Mouse (Mus musculus) forebrain, postnatal 0 days (tissue): ENCODE results near the gene Cyp3a13. TPM values are rescaled to one million over a fixed set of nuclear protein-coding genes. Genes with fewer than 3 reads are reported as not detected.
"Not testable (repeated sequence)": the region's sequence is repeated elsewhere in the genome, so short reads cannot be mapped to it uniquely, and the experiment has no call there.

Experiments used
- ATAC-seq: fragments of 200-750 bp; cut with Nextera tagmentation; 2 replicates; pipeline ENCODE4 v1.8.0; 2017; ENCODE audit warnings: mild to moderate bottlenecking, moderate library complexity
- DNase-seq: peaks from one replicate; pipeline ENCODE4 v3.0.0-alpha.2; 2015
- H3K27ac ChIP-seq: fragments of 300-500 bp; sonication (generic); 2 replicates; pipeline ENCODE4 v1.5.1; 2014; ENCODE audit warnings: low read depth, mild to moderate bottlenecking, antibody characterized with exemption, low read length, moderate library complexity, mixed read lengths
- H3K27me3 ChIP-seq: fragments of 300-500 bp; sonication (generic); 2 replicates; pipeline ENCODE4 v1.6.1; 2014; ENCODE audit warnings: mild to moderate bottlenecking, low read length, mixed read lengths; ENCODE audit not compliant: insufficient read depth
- H3K36me3 ChIP-seq: fragments of 300-500 bp; sonication (generic); 2 replicates; pipeline ENCODE4 v1.6.1; 2014; ENCODE audit warnings: mild to moderate bottlenecking, moderate library complexity; ENCODE audit not compliant: insufficient read depth
- H3K4me1 ChIP-seq: fragments of 300-500 bp; sonication (generic); 2 replicates; pipeline ENCODE4 v1.6.1; 2014; ENCODE audit warnings: antibody characterized with exemption; ENCODE audit not compliant: insufficient read depth
- H3K4me2 ChIP-seq: fragments of 300-500 bp; sonication (generic); 2 replicates; pipeline ENCODE4 v1.6.1; 2014; ENCODE audit warnings: low read depth, mild to moderate bottlenecking, moderate library complexity
- H3K4me3 ChIP-seq: fragments of 300-500 bp; sonication (generic); 2 replicates; pipeline ENCODE4 v1.5.1; 2014; ENCODE audit warnings: low read depth, low read length, mixed read lengths
- H3K9ac ChIP-seq: fragments of 300-500 bp; sonication (generic); 2 replicates; pipeline ENCODE4 v1.6.1; 2014; ENCODE audit warnings: mild to moderate bottlenecking
- H3K9me3 ChIP-seq: fragments of 300-500 bp; sonication (generic); 2 replicates; pipeline ENCODE4 v1.6.1; 2016; ENCODE audit warnings: low read length
- CTCF ChIP-seq: sonication (generic); IDR thresholded peaks from 2 replicates; pipeline ENCODE4 v1.5.1; 2016; ENCODE audit warnings: antibody characterized with exemption, control low read depth, low read depth
- WGBS: fragments of 180-500 bp; shearing (Covaris S2); extraction: QIAGEN DNeasy Blood & Tissue Kit; methylation state at CpG from one replicate; pipeline ENCODE4 v1.1.7; 2014; 5-methylcytosine and 5-hydroxymethylcytosine counted together
- polyA plus RNA-seq: library from polyadenylated mRNA; unstranded; fragments of >200 nt; fragmentation: Nextera tagmentation; extraction: Ambion mirVana; gene quantifications from 2 replicates; pipeline ENCODE4 v1.2.1, GENCODE M21; 2015
- total RNA-seq: library from RNA; depleted of rRNA; stranded (reverse); fragments of >200 nt; gene quantifications from 2 replicates; pipeline ENCODE4 v1.2.3, GENCODE M21; 2014

The Cyp3a13 gene
- total and polyA plus RNA-seq, 2 experiments from 2014 or later, result not detected

DNA sequence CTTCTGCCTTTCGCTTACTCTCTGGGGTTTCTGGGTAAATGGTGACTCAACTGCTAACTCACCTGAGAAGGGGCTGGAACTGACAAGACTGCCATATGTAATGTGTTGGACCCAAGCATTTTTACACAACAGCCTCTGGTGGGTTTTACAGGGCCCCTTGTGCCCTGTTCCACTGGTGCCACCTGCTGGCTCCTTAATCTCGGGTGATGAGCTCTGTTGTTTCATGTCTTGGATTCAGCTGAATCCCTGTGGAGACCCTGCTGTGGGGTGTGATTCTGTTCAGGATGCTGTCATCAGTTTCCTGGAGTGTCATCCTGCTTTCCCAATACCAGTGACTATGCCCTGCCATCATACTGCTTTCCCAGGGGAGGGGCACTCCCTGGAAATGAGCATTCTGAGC lies 43.6 kb downstream of the Cyp3a13 start:
- Histone ChIP-seq H3K9ac (no peak overlapping the region), H3K27ac (no peak overlapping the region), H3K27me3 (no peaks in the 10 kb centered on the region), H3K9me3 (no peaks in the 10 kb centered on the region), H3K4me3 (no peak overlapping the region), H3K4me2 (no peak overlapping the region), H3K4me1 (no peaks in the 10 kb centered on the region), H3K36me3 (no peaks in the 10 kb centered on the region)
- 56% methylated on average over 2 of the region's 2 CpGs for WGBS
- DNase-seq, result peak; percentile 9
- no peak for ATAC-seq
- TF ChIP-seq CTCF, result peak; percentile 42

DNA sequence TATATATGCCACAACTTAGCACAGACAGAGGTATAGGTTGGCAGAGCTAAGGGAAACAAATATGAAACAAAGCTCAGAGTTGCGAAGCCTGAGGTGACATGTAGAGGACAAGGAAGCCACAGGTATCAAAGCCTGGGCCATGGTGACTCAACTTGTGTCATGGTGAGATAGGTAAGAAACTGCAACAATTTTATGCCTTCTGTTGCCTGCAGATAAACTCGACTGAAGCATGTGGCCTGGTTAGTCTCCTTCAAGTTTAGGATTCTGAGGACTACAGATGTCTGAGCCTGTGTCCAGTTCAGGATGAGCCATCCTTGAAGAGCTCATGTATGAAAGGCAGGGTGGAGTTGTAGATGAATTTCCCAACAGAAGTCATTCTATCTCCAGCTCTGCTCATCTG lies 46.4 kb downstream of the Cyp3a13 start:
- H3K9ac ChIP-seq, result no peak overlapping the region
- H3K4me2 ChIP-seq, result no peak overlapping the region
- H3K9me3 ChIP-seq, result no peaks in the 10 kb centered on the region
- no peak overlapping the region for H3K4me3 ChIP-seq
- no peaks in the 10 kb centered on the region for H3K4me1 ChIP-seq
- H3K27me3 ChIP-seq, result no peaks in the 10 kb centered on the region
- 87% methylated on average over 2 of the region's 2 CpGs for WGBS
- no peak for TF ChIP-seq CTCF
- H3K27ac ChIP-seq, result no peak overlapping the region
- no peak for DNase-seq
- no peak for ATAC-seq
- no peaks in the 10 kb centered on the region for H3K36me3 ChIP-seq

DNA sequence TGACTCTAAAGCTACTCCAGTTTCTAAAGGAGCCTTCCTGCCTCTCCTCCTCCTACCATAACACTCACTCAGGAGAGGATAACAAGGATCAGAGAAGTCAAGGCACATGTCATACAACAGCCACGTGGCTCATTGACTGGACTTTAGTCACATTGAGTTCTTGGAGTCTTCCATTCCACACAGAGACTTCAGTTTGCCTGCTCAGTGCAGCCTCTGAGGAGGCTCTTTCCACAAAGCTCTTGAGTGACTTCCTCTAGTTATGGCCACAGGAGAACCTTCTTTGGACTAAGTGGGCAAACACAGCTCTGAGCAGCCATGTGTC lies 49.1 kb downstream of the Cyp3a13 start:
- H3K4me3 ChIP-seq, H3K4me2 ChIP-seq, H3K9me3 ChIP-seq, H3K36me3 ChIP-seq, H3K9ac ChIP-seq, H3K4me1 ChIP-seq, DNase-seq, ATAC-seq, H3K27ac ChIP-seq, H3K27me3 ChIP-seq: not testable (repeated sequence)
- WGBS, result 29% methylated on average over 1 of the region's 1 CpGs

DNA sequence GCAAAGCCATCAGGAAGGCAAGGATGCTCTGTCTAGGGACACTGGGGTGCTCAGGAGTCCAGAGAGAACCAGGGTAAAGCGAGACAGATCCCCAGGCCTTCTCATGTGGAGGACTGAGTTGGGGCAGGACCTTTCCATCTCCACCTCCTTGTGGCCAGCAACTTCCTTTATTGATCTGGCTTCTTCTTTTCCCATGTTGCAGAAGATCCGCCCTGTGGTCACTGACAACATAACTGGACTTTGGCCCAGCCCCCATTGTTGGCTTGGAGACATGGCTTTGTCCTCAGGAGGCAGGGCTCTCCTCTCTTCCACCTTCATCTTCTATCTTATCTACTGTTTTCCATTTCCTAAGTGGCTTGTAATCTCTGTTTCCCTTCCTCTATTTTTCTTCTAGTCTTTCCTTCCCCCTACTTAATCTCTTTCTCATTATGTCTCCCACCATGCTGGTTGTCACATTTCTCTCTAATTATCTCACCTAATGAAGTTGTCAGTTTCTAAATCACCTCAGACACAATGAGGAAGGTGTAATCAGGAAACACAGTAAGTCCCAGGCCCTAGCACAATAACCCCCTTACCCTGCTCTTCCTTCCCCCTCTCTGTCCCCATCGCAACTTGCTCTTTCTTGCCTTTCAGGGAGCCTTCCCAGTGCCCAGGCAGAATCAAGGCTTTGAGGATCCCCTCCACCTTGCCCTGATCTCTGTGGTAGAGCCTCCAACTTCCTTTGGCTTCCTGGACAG lies 49.6 kb downstream of the Cyp3a13 start, which contains the start of gene Pilrb2:
Gene Pilrb2 (minus strand): TSS at position 172 of the 737 bp plus-strand sequence.
- H3K27me3 ChIP-seq, H3K9ac ChIP-seq, DNase-seq, ATAC-seq, H3K27ac ChIP-seq, H3K9me3 ChIP-seq, H3K4me3 ChIP-seq, H3K4me1 ChIP-seq, H3K4me2 ChIP-seq, H3K36me3 ChIP-seq: not testable (repeated sequence)
- WGBS, result 64% methylated on average over 2 of the region's 3 CpGs

- not testable (repeated sequence) for H3K4me1 ChIP-seq, ATAC-seq, H3K27me3 ChIP-seq, H3K36me3 ChIP-seq, H3K27ac ChIP-seq, H3K9me3 ChIP-seq, H3K4me2 ChIP-seq, H3K9ac ChIP-seq, H3K4me3 ChIP-seq, DNase-seq
- 74% methylated on average over 2 of the region's 2 CpGs for WGBS
Observed at GRCm38 (mm10) chr5:137868600-137868999, 52.8 kb downstream of the Cyp3a13 start.

GRCm38 (mm10) chr5:137864008-137864407 lies 57.4 kb downstream of the Cyp3a13 start:
- not testable (repeated sequence) for H3K9ac ChIP-seq, H3K4me3 ChIP-seq, H3K9me3 ChIP-seq, DNase-seq, H3K36me3 ChIP-seq, H3K4me1 ChIP-seq, H3K27ac ChIP-seq, H3K4me2 ChIP-seq, ATAC-seq, H3K27me3 ChIP-seq
- 88% methylated on average over 1 of the region's 1 CpGs for WGBS

- H3K4me3 ChIP-seq, H3K36me3 ChIP-seq, DNase-seq, ATAC-seq, H3K9me3 ChIP-seq, H3K4me2 ChIP-seq, H3K27ac ChIP-seq, H3K27me3 ChIP-seq, H3K9ac ChIP-seq, H3K4me1 ChIP-seq: not testable (repeated sequence)
- 87% methylated on average over 2 of the region's 2 CpGs for WGBS
Observed at GRCm38 (mm10) chr5:137857960-137858710, 63.3 kb downstream of the Cyp3a13 start, which contains the start of gene Pilrb1. Pilrb1 (minus strand) TSS chr5:137858106.

GRCm38 (mm10) chr5:137856870-137857269 lies 64.5 kb downstream of the Cyp3a13 start:
- ATAC-seq, DNase-seq: not testable (repeated sequence)
- 78% methylated on average over 4 of the region's 5 CpGs for WGBS

GRCm38 (mm10) chr5:137854907-137855306 lies 66.5 kb downstream of the Cyp3a13 start:
- not testable (repeated sequence) for H3K9me3 ChIP-seq, H3K27ac ChIP-seq, ATAC-seq, H3K4me2 ChIP-seq, H3K4me1 ChIP-seq, H3K27me3 ChIP-seq, DNase-seq, H3K4me3 ChIP-seq, H3K36me3 ChIP-seq, H3K9ac ChIP-seq
- WGBS, result 81% methylated on average over 3 of the region's 3 CpGs

More at GRCm38 (mm10) chr5:137856870-137857269, 64.5 kb downstream of the Cyp3a13 start:
- H3K36me3 ChIP-seq, H3K9ac ChIP-seq, H3K9me3 ChIP-seq, H3K4me3 ChIP-seq, H3K4me1 ChIP-seq, H3K27me3 ChIP-seq, H3K27ac ChIP-seq, H3K4me2 ChIP-seq: not testable (repeated sequence)

- not testable (repeated sequence) for H3K4me3 ChIP-seq, H3K27ac ChIP-seq, DNase-seq, H3K9me3 ChIP-seq, H3K9ac ChIP-seq, H3K36me3 ChIP-seq, H3K4me1 ChIP-seq, H3K27me3 ChIP-seq, ATAC-seq, H3K4me2 ChIP-seq
- WGBS, result 85% methylated on average over 1 of the region's 1 CpGs
Observed at GRCm38 (mm10) chr5:137850313-137850712, 71.1 kb downstream of the Cyp3a13 start.
